Mouse (Mus musculus): ENCODE data around the gene Sucla2. TPM values are rescaled to one million over a fixed set of nuclear protein-coding genes. Genes with fewer than 3 reads are reported as not detected.
"Not testable (repeated sequence)": the region's sequence is repeated elsewhere in the genome, so short reads cannot be mapped to it uniquely, and the experiment has no call there.

The Sucla2 gene
- total RNA-seq, 2 experiments from 2014 or later = 18.1 to 29.0 TPM

DNA sequence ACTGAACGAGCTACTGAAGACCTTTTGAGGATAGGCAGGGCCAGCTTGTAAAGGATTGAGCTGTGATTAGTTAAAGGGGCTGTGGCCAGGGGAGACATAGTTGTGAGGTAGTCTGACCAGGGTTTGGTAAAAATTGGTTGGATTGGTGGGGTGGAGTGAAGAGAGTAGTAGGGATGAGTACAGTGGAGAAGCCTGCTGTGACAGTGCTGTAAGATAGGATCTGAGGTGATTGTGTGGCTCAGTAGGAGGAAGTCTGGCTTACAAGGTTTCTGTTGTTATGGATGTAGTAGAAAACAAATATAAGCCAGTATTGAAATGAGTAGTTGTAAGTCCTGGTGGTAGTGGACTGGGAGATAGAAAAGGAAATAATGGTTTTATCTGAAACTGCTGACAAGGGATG lies 67.0 kb downstream of the Sucla2 start:
- ATAC-seq (replicated peaks; ENCODE audit: low FRiP score, poor library complexity, severe bottlenecking) = no peak

DNA sequence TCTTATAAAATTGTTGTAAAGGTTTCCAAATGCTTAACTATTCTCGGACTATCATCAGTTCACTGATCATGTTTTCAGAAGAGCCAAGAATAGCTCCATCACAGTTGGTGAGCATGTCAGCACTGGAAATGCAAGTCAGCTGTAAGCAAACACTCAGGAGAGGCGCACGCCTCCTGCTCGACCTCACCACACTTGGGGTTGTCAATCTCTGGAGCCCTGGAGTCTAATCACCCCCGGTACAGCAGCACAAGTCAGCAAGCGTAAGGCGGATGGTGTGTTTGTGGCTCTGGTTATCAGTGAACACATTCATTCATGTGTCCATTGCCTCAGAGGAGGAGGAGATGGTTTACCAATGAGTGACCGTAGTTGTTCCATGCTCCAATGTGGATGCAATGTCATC lies 74.6 kb downstream of the Sucla2 start:
- no peak for ATAC-seq (replicated peaks; ENCODE audit: low FRiP score, poor library complexity, severe bottlenecking)

DNA sequence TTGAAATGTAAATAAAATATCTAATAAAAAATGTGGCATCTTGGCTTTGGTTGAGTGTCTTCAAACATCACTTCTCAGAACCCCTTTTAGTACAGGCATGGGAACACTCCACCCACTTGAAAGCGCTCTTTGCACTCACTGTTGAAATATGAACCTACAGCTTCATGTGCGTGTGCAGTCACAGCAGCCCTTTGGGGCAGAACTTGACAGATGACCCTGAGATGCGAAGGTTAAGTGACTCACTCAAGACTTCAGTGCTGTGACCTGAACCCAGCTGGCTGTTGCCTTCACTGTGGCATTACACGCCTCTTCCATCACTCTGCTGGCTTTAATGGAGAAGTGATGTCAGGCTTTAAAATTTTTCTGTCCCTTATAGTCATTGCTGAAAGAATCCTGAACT lies 82.6 kb downstream of the Sucla2 start:
- ATAC-seq (replicated peaks; ENCODE audit: low FRiP score, poor library complexity, severe bottlenecking) = no peak

DNA sequence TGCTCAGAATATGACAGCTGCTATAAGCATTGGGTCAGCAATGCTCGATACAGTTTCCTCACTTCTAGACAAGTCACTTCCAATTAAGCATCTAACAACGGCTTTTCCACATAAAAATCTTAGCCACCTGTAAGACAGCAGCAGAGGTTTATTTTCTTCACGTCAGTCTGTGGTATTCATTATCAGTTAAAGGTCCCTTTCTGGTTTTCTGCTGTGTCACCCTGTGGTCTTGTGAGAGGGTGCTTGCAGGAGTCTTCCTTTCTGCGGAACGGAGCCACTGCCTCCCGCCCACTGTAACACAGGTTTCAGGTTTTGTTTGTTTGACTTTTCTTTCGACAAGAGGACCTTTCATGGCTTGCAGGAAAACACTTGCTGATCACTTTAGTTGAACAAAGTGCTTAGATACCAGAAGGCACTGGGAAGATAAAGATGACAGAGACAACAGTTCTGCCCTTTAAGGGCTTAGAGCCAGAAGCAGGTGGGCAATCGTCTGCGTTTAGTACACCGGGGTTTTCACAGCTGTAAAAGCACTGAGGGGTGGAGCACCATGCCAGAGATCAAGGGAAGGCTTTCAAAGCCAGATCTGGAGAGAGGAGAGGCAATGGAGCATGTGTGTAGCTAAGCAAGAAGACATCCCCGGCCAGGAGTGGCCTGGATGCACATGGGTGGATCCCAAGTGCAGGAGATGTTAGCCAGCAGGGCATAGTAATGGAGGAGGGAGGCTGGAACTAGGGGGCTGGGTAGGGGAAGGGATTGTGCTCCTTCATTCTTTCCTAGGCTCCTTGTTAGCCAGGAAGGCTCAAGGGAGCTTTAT lies 83.8 kb downstream of the Sucla2 start:
- ATAC-seq (replicated peaks; ENCODE audit: low FRiP score, poor library complexity, severe bottlenecking) = no peak

DNA sequence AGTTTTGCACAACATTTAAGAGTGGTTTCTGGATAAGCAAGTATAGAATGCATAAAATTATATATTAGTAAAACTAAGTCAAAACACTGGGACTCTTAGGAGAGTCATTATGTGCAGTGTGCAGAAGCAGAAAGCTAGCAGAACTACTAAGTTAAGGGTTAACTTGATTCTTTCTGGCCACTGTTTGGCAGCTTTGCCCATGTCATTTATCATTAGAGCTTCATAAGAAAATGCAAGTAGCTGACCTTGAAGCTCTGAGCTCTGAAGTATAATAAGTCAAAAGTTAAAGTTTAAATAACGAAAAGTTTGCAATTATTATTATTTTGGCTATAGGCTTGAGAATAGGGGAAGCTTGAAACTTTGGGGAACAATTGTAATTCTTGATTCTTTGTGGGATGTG lies 89.8 kb downstream of the Sucla2 start:
- ATAC-seq (replicated peaks; ENCODE audit: low FRiP score, poor library complexity, severe bottlenecking) = not testable (repeated sequence)

DNA sequence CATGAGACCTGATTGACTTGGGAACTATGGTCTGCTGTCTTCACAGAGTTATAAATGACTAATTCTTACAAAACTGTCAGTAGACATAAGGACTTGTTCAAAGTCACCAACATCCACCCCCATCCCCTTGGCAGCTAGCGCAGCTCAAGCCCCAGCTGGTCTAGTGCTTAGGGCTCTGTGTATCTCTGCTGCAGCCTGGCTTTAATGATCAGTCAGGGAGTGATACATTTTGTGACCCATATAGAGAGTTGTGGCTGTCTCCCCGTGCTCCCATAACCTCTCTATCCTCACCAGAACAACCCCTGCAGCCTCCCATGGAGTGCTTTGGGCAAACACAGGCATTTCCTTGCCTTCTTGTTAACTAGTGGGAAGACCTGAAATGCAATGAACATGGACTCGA lies 95.8 kb downstream of the Sucla2 start:
- ATAC-seq (replicated peaks; ENCODE audit: low FRiP score, poor library complexity, severe bottlenecking) = no peak

DNA sequence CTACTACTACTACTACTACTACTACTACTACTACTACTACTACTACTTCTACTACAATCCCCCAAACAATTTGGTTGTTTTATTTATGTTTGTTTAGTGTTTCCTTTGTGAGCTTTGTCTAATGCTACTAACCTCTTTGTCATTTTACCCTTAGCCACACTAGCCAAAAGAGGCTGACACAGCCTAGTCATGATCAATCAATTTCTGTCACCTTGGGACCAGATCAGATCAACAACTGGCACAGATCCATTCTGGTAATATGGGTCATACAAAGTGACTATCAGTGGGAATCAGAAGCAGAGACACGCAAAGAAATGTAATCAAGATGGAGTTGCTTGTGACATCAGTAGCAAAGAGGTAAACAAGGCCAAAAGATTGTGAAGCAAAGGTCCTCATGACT lies 97.9 kb downstream of the Sucla2 start:
- ATAC-seq (replicated peaks; ENCODE audit: low FRiP score, poor library complexity, severe bottlenecking) = no peak

DNA sequence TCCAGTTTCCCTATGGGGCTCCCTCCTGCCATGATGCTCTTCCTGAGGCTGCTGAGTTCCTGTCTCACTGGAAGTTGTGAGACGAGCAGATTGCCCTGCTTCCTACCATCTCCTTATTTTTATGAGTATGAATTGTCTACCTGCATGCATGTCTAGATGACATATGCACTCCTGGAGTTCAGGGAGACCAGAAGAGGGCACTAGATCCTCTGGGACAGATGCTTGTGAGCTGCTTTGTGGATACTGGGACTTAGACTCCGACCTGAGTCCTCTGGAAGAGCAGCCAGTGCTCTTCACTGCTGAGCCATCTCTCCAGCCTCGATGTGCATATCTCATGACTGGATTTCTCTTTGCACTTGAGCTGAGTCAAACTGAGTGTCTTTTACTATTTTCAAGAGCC lies 100.3 kb downstream of the Sucla2 start:
- no peak for ATAC-seq (replicated peaks; ENCODE audit: low FRiP score, poor library complexity, severe bottlenecking)

DNA sequence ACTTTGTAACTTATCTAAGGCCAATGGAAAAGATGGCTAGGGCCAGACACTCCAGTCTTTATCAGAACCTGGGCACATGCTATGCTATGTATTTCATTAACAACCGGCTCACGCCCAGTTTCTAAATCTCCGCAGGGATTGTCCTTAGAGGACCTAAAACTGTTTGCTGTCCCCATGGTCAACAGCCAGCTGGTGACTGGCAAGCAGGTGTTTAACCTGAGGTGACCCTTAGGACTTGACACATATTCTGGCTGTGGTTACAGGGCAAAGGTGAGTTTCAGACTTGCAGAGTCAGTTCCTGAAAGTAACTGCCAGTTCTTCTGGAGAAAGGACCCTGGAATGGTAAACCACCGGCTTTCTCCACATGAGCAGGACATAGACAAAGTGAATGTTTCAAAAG lies 106.4 kb downstream of the Sucla2 start:
- ATAC-seq (replicated peaks; ENCODE audit: low FRiP score, poor library complexity, severe bottlenecking) = no peak

DNA sequence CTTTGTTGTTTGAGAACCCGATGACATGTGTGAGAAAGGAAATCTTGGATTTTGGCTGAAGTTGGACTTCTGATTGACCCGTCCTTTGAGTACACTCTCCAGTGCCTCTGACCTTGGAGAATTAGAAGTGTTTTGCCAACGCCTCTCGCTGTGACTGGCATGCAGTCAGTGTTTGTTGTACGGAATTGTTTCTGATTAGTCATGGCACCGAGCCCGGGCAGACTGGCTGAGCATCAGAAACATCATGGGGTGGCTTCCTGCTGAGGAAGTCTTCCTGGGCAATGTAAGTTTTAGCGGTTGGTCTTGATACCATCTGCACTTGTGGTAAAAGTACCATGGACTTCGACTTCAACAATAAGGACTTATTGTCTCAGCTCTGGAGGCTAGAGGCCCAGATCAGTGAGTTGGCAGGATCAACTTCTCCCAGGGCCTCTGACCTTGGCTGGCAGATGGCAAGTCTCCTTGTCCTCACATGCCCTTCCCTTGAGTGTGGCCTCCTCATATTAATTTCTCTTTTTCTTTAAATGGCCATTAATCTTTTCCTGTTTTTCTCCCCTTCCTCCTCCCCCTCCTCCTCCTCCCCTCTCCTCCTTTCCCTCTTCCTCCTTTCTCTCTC lies 107.6 kb downstream of the Sucla2 start:
- ATAC-seq (replicated peaks; ENCODE audit: low FRiP score, poor library complexity, severe bottlenecking) = no peak

DNA sequence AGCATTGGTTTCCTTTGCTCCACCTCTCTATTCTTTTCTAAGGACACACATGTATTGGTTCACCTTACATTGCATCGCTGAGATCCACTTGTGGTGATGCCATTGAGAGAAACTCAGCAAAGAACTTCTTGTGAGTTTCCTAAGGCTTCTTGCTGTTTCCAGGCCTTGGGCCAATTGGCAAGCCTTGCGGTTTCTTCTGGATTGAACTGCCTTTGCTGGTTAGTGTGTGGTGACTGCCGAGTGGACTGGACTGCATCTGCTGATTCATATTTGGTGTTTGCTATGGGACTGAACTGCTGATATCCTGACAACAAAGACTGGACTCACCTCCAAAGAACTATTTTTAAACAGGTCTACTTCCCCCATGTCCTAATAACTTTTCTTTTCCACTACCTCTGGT lies 109.2 kb downstream of the Sucla2 start:
- ATAC-seq (replicated peaks; ENCODE audit: low FRiP score, poor library complexity, severe bottlenecking) = no peak

DNA sequence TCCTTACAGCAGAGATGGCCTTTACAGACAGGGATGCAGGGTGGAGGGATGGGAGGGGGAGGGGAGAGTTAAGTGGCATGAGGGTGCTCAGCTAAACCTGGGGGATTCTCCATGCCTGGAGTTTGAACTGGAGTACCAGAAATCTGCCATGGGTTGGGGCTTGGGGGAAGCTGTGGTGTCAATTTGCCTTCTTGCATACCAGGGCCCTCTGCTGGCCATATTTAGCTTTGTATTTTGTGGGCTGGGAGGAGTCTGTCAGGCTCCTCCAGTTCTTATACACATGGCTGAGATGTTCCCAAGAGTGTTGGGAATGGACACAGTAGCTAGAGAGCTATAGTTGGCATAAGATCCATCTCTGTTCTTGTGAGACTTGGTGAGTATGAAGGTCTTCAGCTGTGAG lies 112.3 kb downstream of the Sucla2 start:
- ATAC-seq (replicated peaks; ENCODE audit: low FRiP score, poor library complexity, severe bottlenecking) = no peak

Other genes with a start within 250 kb of the Sucla2 start
- 223 and 234 TPM in 2 replicates for gene Rb1, start 199.5 kb upstream of the Sucla2 start, total RNA-seq (2015; ENCODE audit: low replicate concordance)
- gene Rb1, start 199.5 kb upstream of the Sucla2 start, total RNA-seq (2017; ENCODE audit: low replicate concordance) = 215 and 334 TPM in 2 replicates
- gene Itm2b, start 140.0 kb upstream of the Sucla2 start, total RNA-seq (2015; ENCODE audit: low replicate concordance) = 663 and 726 TPM in 2 replicates
- gene Itm2b, start 140.0 kb upstream of the Sucla2 start, total RNA-seq (2017; ENCODE audit: low replicate concordance) = 538 and 746 TPM in 2 replicates
- gene Med4, start 15.3 kb upstream of the Sucla2 start, total RNA-seq (2015; ENCODE audit: low replicate concordance) = 8.1 and 10.2 TPM in 2 replicates
- gene Med4, start 15.3 kb upstream of the Sucla2 start, total RNA-seq (2017; ENCODE audit: low replicate concordance) = 9.5 and 20.1 TPM in 2 replicates
- gene Nudt15, start 22.9 kb downstream of the Sucla2 start, total RNA-seq (2015; ENCODE audit: low replicate concordance) = 2.5 and 5.2 TPM in 2 replicates
- 1.4 and 3.7 TPM in 2 replicates for gene Nudt15, start 22.9 kb downstream of the Sucla2 start, total RNA-seq (2017; ENCODE audit: low replicate concordance)
- not detected in 2 replicates for gene Gm21750, start 135.9 kb downstream of the Sucla2 start, total RNA-seq (2015; ENCODE audit: low replicate concordance)
- gene Gm21750, start 135.9 kb downstream of the Sucla2 start, total RNA-seq (2017; ENCODE audit: low replicate concordance) = 1.1 TPM in 1 of 2 replicates, not detected in the other

Data from erythroblast, adult 5-6 weeks (primary cell).